Mouse (Mus musculus) liver, postnatal 0 days (tissue): ENCODE measurements around the gene Med6. TPM values are rescaled to one million over a fixed set of nuclear protein-coding genes. Genes with fewer than 3 reads are reported as not detected.

ENCODE experiments used
- ATAC-seq: fragments of 200-750 bp; cut with Nextera tagmentation; 2 replicates; pipeline ENCODE4 v1.8.0; 2017; ENCODE audit warnings: mild to moderate bottlenecking, moderate library complexity
- DNase-seq: peaks from one replicate; pipeline ENCODE4 v3.0.0-alpha.2; 2016
- H3K27ac ChIP-seq: fragments of 300-500 bp; sonication (generic); 2 replicates; pipeline ENCODE4 v1.5.1; 2014; ENCODE audit warnings: antibody characterized with exemption, moderate library complexity, mild to moderate bottlenecking, low read depth
- H3K27me3 ChIP-seq: fragments of 300-500 bp; sonication (generic); 2 replicates; pipeline ENCODE4 v1.6.1; 2014; ENCODE audit warnings: low read length, control low read depth, mixed read lengths; ENCODE audit not compliant: insufficient read depth
- H3K36me3 ChIP-seq: fragments of 300-500 bp; sonication (generic); replicated peaks from 2 replicates; pipeline ENCODE4 v1.6.1; 2014; ENCODE audit warnings: mild to moderate bottlenecking, control low read depth, low read length, moderate library complexity, mixed read lengths; ENCODE audit not compliant: insufficient read depth
- H3K4me1 ChIP-seq: fragments of 300-500 bp; sonication (generic); 2 replicates; pipeline ENCODE4 v1.6.1; 2014; ENCODE audit warnings: antibody characterized with exemption, mild to moderate bottlenecking, control low read depth; ENCODE audit not compliant: insufficient read depth
- H3K4me2 ChIP-seq: fragments of 300-500 bp; sonication (generic); 2 replicates; pipeline ENCODE4 v1.6.1; 2014; ENCODE audit warnings: low read depth, mild to moderate bottlenecking, low read length, moderate library complexity, mixed read lengths
- H3K4me3 ChIP-seq: fragments of 300-500 bp; sonication (generic); 2 replicates; pipeline ENCODE4 v1.5.1; 2014; ENCODE audit warnings: low read depth, low read length
- H3K9ac ChIP-seq: fragments of 300-500 bp; sonication (generic); replicated peaks from 2 replicates; pipeline ENCODE4 v1.6.1; 2014; ENCODE audit warnings: mild to moderate bottlenecking, moderate library complexity
- H3K9me3 ChIP-seq: fragments of 300-500 bp; sonication (generic); 2 replicates; pipeline ENCODE4 v1.6.1; 2016; ENCODE audit warnings: mild to moderate bottlenecking, control low read depth, low read length, mixed read lengths
- CTCF ChIP-seq: sonication (generic); IDR thresholded peaks from 2 replicates; pipeline ENCODE4 v1.5.1; 2016; ENCODE audit warnings: antibody characterized with exemption, low read depth
- EP300 ChIP-seq: IDR thresholded peaks from 2 replicates; pipeline ENCODE4 v1.6.1; 2016; ENCODE audit warnings: antibody characterized with exemption, low read depth, mild to moderate bottlenecking
- WGBS: fragments of 180-500 bp; shearing (Covaris S2); extraction: QIAGEN DNeasy Blood & Tissue Kit; methylation state at CpG from one replicate; pipeline ENCODE4 v1.1.7; 2014; ENCODE audit not compliant: insufficient replicate concordance; 5-methylcytosine and 5-hydroxymethylcytosine counted together
- polyA plus RNA-seq: library from polyadenylated mRNA; unstranded; fragments of >200 nt; fragmentation: Nextera tagmentation; extraction: Ambion mirVana; gene quantifications from 2 replicates; pipeline ENCODE4 v1.2.1, GENCODE M21; 2015

Gene Med6
- polyA plus RNA-seq, result 22.8 and 24.9 TPM in 2 replicates

GRCm38 (mm10) chr12:81594902-81595671 is at the start of gene Med6:
Med6 (minus strand) TSS chr12:81595008.
- Histone ChIP-seq H3K9me3 (no peaks in the 10 kb centered on the region), H3K4me2 (peak within 1 kb of the TSS; percentile 78), H3K36me3 (peaks cover 5% of the 10 kb centered on the region; the same call in 1 of the 2 replicates), H3K27ac (peak within 1 kb of the TSS; percentile 77), H3K4me3 (peak within 1 kb of the TSS; percentile 93), H3K9ac (peak within 1 kb of the TSS; percentile 82), H3K4me1 (peaks cover 11% of the 10 kb centered on the region), H3K27me3 (no peaks in the 10 kb centered on the region)
- peak; percentile 97 for DNase-seq
- TF ChIP-seq CTCF (no peak), EP300 (peak; percentile 83)
- ATAC-seq, result peak; percentile 99
- WGBS, result 2% methylated on average over 35 of the region's 36 CpGs

DNA sequence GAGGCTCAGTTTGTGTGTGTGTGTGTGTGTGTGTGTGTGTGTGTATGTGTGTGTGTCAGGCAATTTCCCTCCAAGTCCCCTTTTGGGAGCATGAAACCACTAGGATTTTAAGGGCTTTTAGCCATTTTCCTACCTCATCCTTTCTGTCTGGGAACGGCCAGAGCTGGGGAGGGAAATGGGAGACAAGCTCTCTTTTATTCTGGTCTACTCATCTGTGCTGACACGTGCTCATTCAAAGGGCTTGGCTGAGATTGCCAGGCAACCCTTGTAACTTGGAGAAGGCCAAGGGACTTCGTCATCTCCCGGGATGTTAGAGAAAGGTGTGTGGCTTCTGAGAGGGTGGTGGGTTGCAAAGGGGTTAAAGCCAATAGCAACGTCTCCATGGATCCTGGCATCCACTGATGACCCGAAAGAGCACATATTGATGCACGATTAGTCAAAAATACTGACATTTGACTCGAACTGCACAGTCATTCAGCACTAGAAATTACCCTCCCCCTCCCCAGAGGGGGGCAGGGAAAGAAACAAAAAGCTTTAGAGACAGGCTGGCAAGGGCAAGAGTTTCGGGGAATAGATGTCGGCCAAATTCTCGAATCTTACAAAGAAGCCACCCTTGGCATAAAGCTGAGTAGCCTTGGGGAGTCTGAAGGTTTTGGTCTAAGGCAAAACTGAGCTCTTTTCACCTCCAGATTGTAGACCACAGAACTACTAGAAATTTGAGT is 47.7 kb upstream of the Med6 start:
- DNase-seq (no peak), ATAC-seq (no peak)
- 68% methylated on average over 11 of the region's 11 CpGs for WGBS

DNA sequence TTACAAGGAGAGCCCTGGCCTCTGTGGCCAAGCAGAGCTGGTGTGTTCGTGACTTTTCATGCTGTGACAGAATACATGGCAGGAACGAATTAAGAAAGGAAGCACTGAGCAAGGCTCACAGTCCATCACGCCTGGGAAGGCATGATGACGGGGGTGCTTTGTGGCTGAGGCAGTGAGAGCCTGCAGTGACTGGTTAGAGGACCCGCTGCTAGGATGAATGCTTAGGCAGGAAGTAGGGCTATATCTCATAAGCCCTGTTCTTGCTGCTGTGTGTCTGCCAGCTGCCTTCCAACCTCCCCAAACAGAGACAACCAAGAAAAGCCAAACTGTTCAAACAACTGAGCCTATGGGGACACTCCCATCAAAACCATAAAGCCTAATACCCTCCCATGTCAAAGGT is 45.8 kb upstream of the Med6 start:
- whole genome bisulfite sequencing, result 53% methylated on average over 5 of the region's 5 CpGs
- H3K4me3 ChIP-seq, result no peak overlapping the region
- ATAC-seq, result no peak
- H3K9ac ChIP-seq, result no peak overlapping the region
- H3K36me3 ChIP-seq, result no peaks in the 10 kb centered on the region
- H3K4me1 ChIP-seq, result no peaks in the 10 kb centered on the region
- H3K27me3 ChIP-seq, result no peaks in the 10 kb centered on the region
- no peaks in the 10 kb centered on the region for H3K9me3 ChIP-seq
- no peak overlapping the region for H3K4me2 ChIP-seq
- TF ChIP-seq CTCF, result no peak
- H3K27ac ChIP-seq, result no peak overlapping the region
- DNase-seq, result no peak

More for the DNA sequence above, 47.7 kb upstream of the Med6 start:
- H3K4me1 ChIP-seq, result no peaks in the 10 kb centered on the region
- H3K36me3 ChIP-seq, result no peaks in the 10 kb centered on the region
- H3K9me3 ChIP-seq, result no peaks in the 10 kb centered on the region
- H3K27me3 ChIP-seq, result no peaks in the 10 kb centered on the region
- no peak overlapping the region for H3K9ac ChIP-seq
- no peak overlapping the region for H3K4me2 ChIP-seq
- no peak overlapping the region for H3K27ac ChIP-seq
- no peak overlapping the region for H3K4me3 ChIP-seq
- no peak for TF ChIP-seq CTCF
- no peak for TF ChIP-seq EP300

DNA sequence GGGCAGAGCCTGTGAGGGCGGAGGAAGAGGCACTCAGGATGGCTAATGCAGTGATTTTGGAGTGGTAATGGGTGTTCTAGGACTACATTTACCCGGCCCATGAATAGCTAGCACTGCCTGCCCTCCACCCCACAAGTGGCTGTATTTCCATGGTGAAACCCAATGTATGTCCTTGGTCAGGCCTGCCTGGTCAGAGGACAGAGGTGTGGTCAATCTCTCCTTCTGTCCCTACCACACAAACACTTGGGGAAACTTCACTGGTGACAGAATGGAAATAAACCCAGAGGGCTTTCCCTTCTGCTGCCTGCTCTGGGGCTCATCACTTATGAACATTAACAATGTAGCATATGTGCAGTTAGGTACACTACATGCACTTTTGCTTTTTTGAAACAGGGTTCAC is 38.4 kb upstream of the Med6 start:
- TF ChIP-seq EP300, result no peak
- no peak for TF ChIP-seq CTCF
- Histone ChIP-seq H3K36me3 (no peaks in the 10 kb centered on the region), H3K9me3 (no peaks in the 10 kb centered on the region), H3K27ac (no peak overlapping the region), H3K4me3 (no peak overlapping the region), H3K27me3 (peaks cover 35% of the 10 kb centered on the region), H3K4me1 (peaks cover 5% of the 10 kb centered on the region; the same call in 1 of the 2 replicates), H3K9ac (no peak overlapping the region), H3K4me2 (no peak overlapping the region)
- DNase-seq (no peak), ATAC-seq (no peak)
- 66% methylated on average over 2 of the region's 2 CpGs for WGBS

DNA sequence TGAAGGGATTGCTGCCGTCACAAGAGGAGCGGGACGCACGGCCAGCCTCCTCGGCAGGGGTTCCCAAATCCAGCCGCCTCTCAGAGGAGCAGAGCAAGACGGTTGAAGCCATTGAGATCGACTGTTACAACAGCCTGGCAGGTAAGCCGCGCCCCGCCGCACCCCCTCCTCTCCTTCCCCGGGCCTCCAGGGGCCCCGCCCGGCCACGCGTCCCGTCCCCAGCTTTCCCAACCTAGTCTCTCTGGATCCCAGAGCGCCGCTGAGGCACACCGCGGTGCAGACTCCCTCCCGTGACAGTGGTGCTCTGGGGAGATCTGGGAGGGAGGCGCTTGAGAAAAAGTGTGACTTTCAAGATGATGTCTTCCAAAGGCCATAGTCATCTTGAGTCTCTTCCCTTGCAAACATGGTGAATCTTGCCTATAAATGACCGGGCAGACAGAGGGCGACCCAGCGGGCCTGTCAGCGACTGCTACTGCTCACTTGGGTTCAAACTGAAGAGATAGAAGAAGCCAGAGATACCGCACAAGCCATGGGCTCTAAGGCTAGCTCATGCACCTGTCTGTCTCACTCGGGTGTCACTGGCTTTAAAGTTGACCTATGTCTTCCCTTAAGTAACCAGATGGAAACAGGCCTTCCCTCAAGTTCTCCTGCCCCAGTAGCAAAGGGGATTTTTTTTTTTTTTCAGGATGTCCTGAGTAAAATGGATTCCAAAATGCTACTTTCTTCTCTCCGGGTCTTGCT is 37.0 kb upstream of the Med6 start:
- Histone ChIP-seq H3K9ac (no peak overlapping the region), H3K4me1 (peaks cover 5% of the 10 kb centered on the region; the same call in 1 of the 2 replicates), H3K36me3 (no peaks in the 10 kb centered on the region), H3K4me3 (peak overlapping the region; percentile 46), H3K9me3 (no peaks in the 10 kb centered on the region), H3K4me2 (peak overlapping the region; percentile 77), H3K27ac (no peak overlapping the region), H3K27me3 (peaks cover 35% of the 10 kb centered on the region)
- TF ChIP-seq CTCF, result no peak
- DNase-seq, result peak; percentile 15
- WGBS, result 5% methylated on average over 22 of the region's 31 CpGs
- no peak for ATAC-seq
